Mouse (Mus musculus) cerebellum, postnatal 36 days (tissue): ENCODE measurements around the gene Lonp1.
"Not testable (repeated sequence)": the region's sequence is repeated elsewhere in the genome, so short reads cannot be mapped to it uniquely, and the experiment has no call there.

Experiments
- DNase-seq, 2 experiments: peaks; one replicate each; pipeline ENCODE4 v3.0.0; 2021 to 2022; ENCODE audit warnings: mixed read lengths in 2 of 2

Gene Lonp1

DNA sequence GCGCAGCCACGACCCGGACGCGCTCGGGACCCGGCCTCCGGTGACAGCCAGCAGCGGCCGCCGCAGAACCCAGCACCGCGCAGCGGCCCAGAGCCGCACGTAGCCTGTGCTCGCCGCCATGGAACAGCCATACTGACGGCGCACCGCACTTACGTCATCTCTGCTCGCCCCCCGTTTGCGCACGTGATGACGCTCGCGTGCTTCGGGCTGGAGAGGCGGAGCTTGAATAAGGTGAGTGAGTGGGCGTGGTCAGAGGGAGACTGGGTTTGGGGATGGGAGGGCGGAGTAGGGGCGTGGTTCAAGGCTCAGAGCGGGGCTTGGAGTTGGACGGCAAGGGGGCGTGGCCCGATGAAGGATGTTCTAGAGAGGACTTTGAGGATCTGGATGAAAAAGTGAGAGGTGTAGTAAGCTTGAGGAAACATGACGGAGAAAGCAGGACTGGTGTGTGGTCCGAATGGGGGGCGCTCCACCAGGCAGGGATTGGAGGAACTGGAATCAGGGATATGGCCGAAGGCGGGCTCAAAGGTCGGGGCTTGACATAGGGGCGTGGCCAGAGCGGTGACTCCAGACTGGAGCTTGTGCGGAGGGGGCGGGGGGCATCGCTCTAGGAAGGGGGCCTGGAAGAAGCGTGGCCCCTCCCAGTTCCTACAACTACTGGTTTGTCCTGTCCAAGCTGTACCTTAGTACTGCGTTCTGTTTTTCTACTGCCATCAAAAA is at the start of gene Lonp1:
TSS of gene Lonp1 (minus strand) at position 134 of the 717 bp plus-strand sequence.
- DNase-seq: peak; percentile 97 to 98

GRCm38 (mm10) chr17:56673647-56674416 is 47.1 kb upstream of the Lonp1 start:
- peak in 1 of 2 experiments; percentile 35 for DNase-seq

DNA sequence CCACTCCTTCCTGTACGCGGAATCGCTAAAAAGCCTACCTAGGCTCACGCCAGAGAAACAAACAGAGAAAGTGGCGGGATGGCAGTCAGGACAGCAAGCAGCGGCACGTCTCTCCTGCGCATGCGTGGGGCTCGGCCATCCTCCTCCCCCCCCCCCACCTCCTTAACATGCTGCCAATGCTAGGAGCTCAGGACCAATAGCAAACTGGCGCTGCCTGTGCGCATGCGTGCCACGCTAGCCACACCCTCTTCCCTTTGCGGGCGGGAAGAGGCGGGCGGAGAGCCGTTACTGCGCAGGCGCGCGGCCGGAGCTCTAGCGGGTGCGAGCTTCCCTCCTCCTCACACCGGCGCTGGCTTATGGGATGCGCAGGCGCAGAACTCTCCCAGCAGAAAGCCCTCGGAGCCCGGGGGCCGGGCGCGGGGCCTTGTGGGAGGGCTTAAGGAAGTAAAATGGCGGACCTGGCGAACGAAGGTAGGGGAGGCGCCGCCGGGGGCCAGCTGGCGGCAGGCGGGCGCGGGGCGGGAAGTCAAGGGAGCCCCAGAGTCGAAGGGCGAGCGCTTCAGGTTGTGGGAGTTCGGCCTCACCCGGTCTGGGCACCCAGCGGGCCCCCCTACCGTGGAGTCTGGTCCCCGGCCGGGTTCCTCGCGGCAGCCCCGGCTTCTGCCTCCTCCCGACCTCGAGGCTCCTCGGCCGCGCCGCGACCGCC is 46.4 kb upstream of the Lonp1 start, which contains the start of gene Ranbp3:
TSS of gene Ranbp3 (plus strand) at position 354 of the 706 bp plus-strand sequence.
- peak; percentile 98 to 99 for DNase-seq

GRCm38 (mm10) chr17:56669766-56670165 is 43.1 kb upstream of the Lonp1 start:
- no peak for DNase-seq

DNA sequence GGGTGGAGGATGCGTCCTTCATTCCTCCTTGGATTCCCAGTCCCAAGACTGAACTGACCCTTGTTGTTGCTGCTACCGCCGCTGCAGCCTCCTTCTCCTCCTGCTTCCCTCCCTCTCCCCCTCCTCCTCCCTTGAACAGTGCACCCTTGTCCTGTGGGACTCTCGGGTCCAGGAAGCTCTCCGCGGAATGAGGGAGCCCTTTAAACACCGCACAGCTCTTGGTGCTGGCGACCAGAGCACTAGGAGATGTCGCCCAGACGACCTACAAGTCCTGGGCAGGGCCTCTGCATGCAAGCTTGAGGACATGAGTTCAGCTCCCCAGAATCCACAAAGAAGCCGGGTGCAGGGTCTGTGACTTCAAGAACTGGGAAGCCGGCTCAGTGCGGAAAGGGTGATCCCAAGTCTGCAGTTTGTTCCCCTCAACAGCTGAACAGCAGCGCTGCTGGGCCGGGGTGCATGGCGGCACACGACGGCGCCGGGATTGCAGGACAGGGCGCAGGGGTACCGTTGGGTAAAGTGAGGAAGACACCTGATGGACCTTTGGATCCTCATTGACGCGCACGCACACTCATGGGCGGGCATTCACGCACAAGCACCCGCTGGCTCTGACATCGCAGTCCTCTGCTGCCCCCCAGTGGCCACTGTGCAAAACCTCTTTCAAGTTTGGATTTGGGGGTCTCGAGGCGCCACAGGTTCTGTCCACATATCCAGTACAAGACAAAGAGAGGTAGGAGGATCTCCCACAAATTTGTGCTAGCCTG is 41.9 kb upstream of the Lonp1 start:
- peak; percentile 88 to 90 for DNase-seq

GRCm38 (mm10) chr17:56667591-56667990 is 40.9 kb upstream of the Lonp1 start:
- no peak for DNase-seq

- DNase-seq: no peak
Measured at GRCm38 (mm10) chr17:56666384-56666783, 39.7 kb upstream of the Lonp1 start.

GRCm38 (mm10) chr17:56664333-56664732 is 37.6 kb upstream of the Lonp1 start:
- DNase-seq: no peak

GRCm38 (mm10) chr17:56663659-56664058 is 37.0 kb upstream of the Lonp1 start:
- DNase-seq: no peak

GRCm38 (mm10) chr17:56656171-56656570 is 29.5 kb upstream of the Lonp1 start:
- DNase-seq: no peak

DNA sequence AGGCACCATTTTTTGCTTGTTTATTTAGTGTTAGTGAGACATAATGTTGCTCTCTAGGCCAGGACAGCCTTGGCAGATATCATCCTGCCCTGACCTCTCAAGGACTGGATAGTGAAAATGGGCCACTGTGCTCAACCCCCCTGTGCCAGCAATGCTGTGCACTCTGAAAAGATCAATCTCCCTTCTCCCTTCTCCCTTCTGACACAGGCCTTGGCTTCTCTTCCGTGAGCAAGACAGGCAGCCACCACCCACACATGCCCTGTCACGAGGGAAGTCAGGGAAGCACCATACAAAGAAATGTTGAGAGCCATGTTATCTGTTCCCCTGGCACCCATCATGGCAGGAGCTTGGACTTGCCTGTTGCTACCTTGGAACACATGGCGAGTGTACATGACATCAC is 28.6 kb upstream of the Lonp1 start:
- no peak for DNase-seq

- DNase-seq: no peak
Measured at GRCm38 (mm10) chr17:56654771-56655170, 28.1 kb upstream of the Lonp1 start.

DNA sequence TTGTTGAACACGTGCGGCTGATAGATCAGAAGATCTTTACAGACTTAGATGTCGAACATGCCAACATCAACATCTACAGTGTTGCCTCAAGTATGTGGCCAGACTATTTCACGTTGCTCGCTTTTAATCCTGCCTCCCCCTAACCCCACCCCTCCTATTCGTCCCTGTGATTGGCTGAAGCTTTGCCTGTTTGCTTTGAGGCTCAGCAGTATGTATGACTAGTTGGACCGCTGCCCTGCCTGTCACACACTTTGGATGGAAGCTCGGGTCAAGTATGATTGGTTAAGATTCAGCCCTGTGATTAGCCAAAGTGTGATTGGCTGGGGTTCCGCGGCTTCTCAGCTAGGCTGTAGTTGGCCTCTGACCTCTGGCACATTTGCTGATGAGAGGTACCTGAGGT is 25.1 kb upstream of the Lonp1 start:
- no peak for DNase-seq

DNA sequence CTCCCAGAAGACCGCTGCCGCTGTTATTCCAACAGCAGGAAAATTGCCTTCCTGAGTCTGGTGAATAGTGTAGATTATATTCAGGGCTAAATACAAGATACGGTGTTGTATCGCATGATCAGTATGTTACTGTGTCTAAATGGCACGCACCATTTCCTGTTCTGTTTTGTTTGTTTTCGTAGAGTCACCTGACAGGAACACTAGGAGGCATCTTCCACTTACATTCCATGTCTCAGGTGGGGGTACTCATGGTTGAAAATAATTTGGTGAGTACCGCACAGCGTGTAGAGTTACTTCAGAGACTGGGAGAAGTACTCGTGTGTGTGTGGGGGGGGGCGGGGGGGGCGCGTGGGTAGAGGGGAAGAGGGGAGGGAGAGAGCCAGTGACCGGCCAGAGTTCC is 20.9 kb upstream of the Lonp1 start:
- DNase-seq: no peak

DNA sequence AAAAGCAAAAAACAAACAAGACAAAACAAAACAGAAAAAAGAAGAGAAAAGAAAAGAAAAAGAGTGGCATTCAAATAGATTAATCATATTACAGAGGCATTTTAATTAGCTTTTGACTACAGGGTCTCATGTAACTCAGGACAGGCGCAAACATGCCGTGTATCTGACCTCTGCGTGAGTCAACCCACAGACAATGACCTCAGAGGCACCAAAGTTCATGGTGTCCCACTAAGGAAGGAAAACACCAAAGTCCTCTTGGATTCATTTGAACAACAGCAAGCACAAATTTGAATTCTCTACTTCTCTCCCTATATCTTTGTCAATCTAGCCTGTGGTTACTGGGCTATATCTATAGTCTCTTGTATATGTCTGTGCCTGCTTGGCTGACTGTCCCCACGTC is 16.6 kb upstream of the Lonp1 start:
- DNase-seq: no peak

GRCm38 (mm10) chr17:56634023-56634422 is 7.3 kb upstream of the Lonp1 start:
- DNase-seq: no peak

GRCm38 (mm10) chr17:56631807-56632206 is 5.1 kb upstream of the Lonp1 start:
- DNase-seq: no peak

DNA sequence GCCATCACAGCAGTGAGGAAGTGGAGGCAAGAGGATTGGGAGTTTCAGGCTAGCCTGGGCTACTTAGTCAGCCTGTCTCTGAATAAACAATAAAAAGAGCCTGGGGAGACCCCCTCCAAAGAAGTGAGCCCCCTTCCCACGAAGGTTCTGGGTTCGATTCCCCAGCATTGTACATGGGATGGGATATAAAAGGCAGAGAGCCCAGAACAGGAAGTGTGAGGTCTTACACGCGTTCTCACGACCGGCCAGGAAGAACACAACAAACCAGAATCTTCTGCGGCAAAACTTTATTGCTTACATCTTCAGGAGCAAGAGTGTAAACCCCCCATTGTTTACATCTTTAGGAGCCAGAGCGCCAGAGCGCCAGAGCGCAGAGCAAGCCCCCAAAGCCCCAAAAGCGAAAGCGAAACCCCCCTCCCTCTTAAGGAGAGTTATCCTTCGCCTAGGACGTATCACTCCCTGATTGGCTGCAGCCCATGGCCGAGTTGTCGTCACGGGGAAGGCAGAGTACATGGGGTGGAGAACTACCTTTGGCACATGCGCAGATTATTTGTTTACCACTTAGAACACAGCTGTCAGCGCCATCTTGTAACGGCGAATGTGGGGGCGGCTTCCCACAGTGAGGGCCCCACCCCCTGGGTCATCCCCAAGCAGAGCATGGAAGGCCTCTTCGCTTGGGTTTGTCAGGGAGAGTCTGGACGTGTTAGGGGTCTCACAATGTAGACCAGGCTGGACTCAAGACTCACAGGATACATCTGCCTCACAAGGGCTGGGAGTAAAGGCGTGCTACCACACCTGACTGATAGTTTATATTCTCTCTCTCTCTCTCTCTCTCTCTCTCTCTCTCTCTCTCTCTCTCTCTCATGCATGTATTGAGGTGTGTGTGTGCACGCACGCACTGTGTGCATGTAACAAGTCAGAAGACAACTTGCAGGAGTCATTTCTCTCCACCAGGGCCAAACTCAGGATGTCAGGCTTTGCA is 3.4 kb upstream of the Lonp1 start:
- not testable (repeated sequence) for DNase-seq

DNA sequence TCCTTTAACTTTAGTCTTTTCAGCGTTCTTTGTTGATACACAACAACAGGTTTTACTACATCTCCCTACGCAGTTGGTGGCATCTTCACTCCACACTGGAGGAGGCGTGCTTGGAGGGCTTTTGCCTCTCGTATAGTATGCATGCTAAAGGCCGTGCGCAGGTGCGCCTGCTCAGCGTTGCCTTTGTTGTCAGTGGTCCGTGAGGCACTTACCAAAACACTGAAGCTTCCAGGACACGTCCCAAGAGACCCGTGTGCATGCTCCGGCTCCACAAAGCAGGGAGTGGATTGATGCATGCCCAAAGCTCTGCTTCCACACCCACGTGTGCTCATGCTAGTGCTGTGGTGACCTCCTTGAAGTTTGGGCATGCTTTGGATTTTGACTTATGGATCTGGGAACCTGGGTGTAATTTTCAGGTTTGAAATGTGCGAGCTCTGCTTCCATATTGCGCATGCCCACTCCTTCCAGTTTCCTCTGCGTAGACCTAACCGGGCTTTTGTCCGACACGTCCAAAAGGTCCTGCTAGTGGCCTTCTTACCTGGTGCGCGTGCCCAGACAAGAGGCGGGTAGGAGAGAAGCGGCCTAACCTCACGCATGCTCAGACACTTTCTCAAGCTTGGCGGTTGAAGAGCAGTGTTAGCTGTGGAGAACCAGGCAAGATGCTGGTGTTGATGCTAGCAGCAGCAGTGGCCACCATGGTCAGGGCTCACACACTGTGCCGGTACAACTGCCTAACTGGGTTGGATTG is 1.0 kb upstream of the Lonp1 start, which contains the start of gene Catsperd:
TSS of gene Catsperd (plus strand) at position 614 of the 748 bp plus-strand sequence.
- DNase-seq: peak; percentile 38 to 46

DNA sequence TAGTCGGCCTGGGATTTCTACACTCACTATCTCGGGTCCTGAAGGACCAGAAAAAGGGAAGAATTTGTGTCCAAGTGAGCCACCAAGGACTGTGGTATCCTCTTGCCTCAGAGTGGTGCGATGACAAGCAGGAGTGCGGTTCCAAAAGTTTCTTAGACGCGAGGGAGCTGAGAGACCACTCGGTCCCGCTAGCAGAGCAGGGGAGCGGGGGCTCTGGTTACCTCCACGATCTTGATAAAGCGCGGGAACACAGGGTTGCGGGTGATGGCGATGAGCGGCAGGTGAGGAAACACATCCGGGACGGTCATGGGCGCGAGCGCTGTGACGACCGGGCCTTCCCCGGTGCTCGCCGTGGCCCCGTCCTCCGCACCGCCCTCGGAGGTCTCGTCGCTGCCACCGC is 427 bp downstream of the Lonp1 start:
- no peak for DNase-seq

DNA sequence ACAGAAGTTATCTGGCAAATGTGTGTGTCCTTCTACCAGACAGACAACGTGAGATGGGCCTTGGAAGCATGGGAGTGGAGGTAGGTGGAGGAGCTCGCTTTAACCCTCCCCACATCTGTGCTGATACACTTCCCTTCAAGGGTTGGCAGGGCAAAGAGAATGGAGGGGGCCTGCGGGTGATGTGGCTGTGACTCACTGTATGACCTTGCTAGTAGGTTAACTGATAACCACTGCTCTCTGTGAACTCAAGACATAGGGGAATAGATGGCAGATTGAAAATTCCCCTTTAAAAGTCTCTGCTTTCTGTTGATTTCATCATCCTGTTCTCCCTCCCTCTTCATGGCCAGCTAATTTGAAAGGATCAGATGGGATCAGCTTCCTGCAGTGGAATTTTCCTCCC is 1.2 kb downstream of the Lonp1 start:
- DNase-seq: no peak
